Mouse (Mus musculus) liver, embryonic 14.5 days (tissue): ENCODE data around the gene Tprgl.

ENCODE experiments used
- CTCF ChIP-seq: IDR thresholded peaks from 2 replicates; pipeline ENCODE4 v1.5.1; 2016; ENCODE audit warnings: antibody characterized with exemption, low read depth, control low read depth
- EP300 ChIP-seq: IDR thresholded peaks from 2 replicates; pipeline ENCODE4 v1.6.1; 2016; ENCODE audit warnings: antibody characterized with exemption, low read depth

GRCm38 (mm10) chr4:154185001-154185400, 24.5 kb upstream of the Tprgl start:
- no peak for TF ChIP-seq CTCF
- TF ChIP-seq EP300: no peak
